Mouse (Mus musculus) cerebellum, adult 11-12 months (tissue): ENCODE data around the gene Dgkz.
A peak's percentile ranks its signal among the peaks of the same experiment; 100 is the strongest.

Experiments
- DNase-seq: peaks from one replicate; pipeline ENCODE4 v3.0.0; 2022

The Dgkz gene

DNA sequence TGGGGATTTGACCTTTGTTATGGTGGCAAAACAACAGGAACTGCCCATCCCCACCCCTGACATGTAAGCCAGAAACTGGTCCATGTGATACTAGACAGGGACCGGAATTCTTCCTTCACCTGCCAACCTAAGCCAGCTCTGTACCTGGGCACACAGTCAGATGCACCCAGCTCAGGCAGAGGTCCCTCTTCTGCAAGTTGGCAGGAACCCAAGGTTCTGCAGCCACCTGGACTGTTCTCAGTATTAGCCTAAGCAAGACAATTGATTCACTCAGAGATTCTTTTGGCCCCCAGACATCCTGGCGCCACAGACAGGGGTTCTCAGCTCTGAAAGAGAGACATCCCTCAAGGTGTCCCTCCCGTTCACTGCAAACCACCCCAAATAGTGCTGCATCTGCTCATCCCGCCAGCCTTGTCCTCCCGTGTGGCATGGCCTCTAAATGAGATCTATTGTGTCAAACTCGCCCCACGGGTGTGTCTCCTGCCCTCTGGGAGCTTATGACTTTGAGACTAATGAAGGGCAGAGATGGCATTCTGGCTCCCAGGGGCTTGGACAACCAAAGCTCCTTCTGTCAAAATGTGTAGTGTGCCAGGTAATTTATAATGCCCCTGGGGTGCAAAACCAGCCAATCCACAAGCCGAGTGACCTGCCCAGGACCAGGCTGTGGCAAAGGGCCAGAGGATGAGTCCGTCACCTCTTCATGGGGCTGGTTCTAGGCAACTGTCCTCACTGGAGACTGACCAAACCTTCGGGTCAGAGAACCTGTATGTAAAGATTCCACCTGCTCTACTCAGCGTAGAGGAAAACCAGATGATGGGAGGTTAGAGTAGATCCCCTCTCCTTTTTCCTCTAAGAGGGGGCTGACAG is 15.9 kb downstream of the Dgkz start:
- peak; percentile 93 for DNase-seq

- peak; percentile 72 for DNase-seq
These were observed 16.8 kb downstream of the Dgkz start for GRCm38 (mm10) chr2:91958701-91959457.

DNA sequence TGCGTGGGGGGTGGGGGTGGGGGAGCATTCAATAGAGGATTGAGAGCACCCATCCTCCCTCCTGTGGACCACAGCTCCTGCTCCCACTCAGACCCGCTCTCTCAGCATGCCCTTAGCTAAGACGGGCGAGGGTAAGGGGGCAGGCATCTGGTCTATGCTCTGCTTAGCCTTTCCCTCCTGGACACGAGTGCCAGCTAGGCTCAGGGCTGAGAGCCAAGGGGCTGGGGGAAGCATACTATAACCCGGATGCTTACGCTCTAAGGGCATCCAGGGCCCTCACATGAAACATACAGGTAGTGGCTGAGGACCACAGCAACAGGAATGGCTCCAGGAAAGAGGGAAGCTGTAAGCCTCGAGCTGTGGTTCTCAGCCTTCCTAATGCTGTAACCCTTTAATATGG is 17.6 kb downstream of the Dgkz start:
- peak; percentile 65 for DNase-seq

- peak; percentile 73 for DNase-seq
These were observed 18.6 kb downstream of the Dgkz start for GRCm38 (mm10) chr2:91957096-91957495.

DNA sequence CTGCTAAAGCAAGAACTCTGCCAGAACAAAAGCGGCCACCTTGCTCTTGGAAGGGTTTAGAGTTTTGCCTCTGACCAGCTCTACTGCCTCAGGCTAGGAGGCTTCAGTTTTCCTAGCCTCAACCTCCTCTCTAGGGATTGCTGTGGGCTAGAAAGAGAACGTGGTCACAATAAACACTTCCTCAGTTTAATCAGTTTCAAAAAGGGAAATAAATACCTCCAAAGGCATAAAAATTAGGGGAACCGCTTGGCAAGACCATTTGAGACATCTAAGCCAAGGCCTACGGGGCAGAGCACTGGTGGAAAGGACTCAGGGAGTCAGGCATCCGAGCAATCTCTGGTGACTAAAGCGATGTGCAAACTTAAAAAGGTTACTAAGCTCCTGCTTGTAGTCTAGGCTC is 19.8 kb downstream of the Dgkz start:
- DNase-seq = no peak

DNA sequence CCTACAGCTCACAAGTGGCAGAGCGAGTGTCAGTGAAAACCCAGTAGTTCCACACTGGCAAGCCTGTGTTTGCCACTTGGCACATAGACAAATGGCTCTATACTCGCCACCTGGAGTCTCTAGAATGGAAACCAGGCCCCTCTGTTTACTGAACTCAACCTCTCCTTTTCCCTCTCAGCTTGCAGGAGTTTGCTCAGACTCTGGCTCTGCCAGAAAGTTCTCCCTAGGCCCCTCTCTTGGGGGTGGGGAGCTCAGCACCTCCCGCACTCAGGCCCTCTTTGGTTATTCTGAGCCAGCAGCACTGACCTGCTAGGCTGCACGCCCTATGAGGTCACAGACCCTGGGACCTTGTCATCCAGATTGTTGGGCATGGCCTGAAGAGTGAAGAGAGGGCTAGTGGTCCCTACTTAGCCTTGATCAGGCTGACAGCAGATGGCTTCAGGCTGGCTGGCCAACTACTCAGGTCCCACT is 20.5 kb downstream of the Dgkz start:
- DNase-seq = peak; percentile 72

- peak; percentile 75 for DNase-seq
These were observed 21.8 kb downstream of the Dgkz start for GRCm38 (mm10) chr2:91953825-91954224.

DNA sequence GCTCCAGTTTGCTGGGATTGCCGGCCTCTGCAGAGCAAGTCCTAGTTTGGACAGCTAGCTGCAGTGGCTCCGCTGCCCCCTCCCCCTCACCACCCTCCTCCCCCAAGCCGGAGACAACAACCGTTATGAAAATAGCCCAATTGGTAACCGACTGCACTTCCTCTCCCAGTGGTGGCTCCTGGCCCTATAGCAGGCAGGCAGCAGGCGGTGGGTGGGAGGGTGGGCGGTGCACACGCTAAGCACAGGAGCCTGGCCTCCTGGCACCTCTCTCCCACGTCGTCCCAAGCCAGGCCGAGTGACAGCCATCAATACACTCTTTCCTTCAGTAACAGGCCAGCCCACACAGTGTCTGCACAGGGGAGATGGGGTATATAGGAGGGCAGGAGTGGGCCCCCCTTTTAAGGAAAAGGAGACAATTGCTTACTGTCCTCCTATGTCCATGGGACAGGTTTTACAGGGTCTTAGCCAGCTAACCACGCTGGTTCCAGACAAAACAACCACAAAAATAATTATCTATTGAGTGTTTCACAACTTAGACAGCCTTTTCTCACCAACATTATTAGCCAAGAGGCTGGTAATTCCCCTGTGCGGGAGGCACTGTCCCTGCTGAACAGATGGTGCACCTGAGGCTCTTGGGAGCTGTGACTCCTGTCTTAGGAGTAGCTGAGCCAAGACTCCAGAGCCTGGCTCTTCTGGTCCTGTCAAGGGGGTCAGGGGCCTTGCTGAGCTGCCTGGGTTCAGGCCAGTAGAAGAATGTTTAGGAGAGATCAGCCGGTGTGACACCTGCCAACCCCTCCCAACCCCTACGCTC is 25.2 kb downstream of the Dgkz start:
- DNase-seq = peak; percentile 92

DNA sequence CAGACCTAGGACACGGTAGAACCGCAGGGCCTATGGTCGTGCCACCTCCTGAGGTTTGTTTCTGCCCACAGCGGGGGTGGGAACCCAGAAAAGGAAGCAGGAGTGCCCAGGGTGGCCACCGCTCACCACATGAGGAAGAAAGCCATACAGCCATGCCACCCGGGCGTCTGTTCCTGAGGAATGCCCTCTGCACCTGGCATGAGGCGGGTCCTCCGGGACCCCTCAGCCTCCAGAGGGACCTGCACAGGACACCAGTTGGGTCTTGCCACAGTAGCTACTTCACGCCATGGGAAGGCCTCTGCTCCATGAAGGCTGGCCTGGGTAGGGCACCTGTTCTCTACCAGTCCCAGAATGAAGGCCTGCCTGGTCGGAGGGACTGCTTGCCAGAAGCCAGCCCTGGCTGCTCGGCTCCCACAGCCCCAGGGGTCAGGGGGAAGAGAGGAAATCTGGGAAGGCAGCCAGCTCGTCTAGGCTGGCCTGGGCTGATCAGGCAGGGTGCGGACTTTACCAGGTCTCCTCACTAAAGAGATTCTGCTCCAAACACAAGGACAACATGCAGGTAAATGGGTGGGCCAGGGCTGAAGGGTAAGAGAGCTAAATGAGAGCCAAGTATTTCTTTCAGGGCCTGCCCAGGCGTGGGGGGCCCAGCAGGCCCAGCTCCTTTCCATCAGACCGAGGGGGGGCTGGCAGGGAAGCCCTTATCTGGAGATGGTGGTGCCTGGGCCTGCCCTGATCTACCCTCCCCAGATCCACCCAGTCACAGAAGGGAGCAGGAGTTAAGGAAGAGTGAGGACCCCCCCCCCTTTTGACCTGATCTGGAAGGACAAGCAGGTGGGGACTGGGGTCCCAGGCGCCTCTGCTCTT is 26.0 kb downstream of the Dgkz start:
- peak; percentile 88 for DNase-seq

- DNase-seq = peak; percentile 73
These were observed 26.8 kb downstream of the Dgkz start for GRCm38 (mm10) chr2:91948792-91949241.

DNA sequence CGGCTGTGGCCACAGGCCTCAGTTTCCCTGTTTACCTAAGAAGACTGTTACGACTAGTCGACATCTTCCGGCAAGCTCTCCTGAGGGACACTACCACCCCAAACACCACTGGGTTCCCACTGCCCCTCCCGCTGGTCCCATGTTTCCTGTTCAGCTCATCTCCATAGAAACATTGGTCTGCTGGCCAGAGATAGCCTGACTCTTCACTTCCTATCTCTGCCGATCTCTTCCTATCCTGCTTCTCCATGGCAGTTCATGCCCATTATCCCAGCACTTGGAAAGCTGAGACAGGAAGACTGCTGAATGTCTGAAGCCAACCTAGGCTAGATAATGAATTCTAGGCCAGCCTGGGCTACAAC is 27.5 kb downstream of the Dgkz start:
- DNase-seq = no peak

DNA sequence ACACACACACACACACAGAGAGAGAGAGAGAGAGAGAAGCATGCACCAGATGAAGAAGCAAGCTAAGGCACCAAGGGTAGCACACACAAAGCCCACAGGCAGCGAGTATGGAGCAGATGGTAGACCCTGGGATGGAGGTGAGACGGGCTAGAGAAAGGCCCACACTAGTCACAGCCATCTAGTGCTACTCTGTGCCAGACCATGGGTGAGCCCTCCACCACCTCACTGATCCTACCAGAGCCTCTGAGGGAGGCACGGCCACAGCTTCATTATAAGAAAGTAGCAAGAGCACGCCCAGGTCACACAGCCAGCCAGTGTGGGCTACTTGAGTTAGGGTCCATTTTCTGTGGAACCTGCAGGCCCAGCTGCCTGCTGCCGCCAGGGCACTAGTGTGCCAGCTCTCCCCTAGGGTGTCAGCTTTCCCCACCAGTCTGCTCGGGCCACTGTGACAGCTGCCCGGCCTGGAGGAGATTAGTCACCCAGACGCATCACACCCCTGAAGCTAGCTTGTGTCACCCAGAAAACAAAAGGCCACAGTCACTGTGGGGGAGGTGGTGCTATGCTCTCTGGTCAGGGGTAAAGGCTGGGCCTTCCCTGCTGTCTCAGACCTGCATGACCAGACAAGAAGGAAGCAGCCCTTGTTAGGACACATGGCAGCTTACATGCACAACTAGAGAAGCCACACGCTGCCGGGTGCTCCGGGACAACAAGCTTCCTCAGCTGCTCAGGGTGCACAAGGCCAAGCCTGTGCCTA is 28.1 kb downstream of the Dgkz start:
- peak; percentile 76 for DNase-seq

DNA sequence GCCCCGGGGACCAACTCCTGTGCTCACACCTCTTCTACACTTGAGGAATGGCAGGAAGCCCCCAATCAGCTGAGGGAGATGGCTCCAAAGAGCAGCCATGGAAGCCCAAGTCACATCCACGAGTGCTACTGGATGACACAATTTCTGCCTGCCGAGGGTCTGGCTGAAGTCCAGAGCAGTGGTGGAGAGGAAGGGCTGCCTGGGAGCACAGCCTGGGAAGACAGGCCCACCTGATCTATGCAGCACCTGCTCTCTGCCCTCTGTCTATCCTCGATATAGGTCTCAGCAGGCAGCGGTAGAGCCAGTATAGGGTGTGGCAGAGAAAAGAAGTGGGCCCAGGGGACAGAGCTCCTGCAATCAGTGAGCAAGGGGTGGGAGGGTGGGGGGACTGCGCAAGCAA is 28.8 kb downstream of the Dgkz start:
- peak; percentile 65 for DNase-seq

DNA sequence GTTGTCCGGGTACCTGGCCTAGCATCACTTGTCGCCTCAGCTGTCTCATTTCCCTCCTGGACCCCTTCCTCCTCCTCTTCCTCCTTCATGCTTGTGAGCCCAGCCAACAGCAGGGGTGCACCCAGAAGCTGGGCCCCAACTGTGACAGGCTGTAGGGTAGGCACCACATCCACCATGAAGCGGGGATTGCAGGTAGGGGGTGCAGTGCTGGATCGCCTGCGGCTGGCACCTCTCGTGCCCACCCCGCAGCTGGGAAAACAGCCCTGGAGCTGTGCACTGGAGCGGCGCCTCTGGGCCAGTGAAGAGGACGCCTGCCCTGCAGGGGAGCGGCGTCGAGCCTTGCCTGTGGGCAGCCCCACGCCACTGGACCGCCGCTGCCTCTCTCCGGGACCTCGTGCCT is 30.2 kb downstream of the Dgkz start, which contains the start of gene Gm9821:
Gene Gm9821 (plus strand): TSS at position 221 of the 400 bp plus-strand sequence.
- DNase-seq = peak; percentile 58

DNA sequence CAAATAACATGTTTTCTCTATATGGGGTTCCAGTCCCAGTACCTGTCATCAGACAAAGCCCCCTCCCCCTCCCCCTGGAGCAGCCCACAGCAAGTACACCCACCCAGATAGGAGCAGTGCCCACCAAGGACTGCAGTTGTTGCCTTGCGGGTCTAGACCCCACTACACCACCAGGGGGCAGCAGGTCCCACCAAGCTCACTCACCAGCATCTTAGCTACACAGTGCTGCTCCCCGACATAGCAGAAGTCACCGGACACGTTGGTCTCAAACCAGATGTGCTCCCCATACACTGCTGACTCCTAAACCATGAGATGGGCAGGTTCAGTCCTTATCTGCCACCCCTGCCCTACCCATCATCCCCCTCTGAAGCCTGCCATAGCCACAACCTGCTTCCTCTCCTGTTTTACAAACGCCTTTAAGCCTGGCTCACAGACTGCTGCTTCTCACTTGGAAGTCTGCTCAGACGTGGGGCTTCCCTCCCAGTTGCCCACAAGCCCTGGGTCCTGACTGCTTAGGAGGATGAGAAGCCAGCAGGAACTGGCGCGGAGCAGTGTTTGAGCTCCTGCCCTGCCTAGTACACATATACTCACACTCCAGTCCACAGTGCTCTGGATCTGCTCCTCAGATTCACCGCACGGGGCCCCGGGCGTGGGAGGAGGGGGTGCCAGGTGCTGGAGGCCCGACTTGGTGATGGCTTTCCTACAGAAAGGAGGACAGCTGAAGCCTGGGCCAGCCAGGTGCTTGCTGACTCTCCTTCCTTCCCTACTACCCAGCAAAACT is 31.3 kb downstream of the Dgkz start:
- DNase-seq = peak; percentile 83

- DNase-seq = no peak
These were observed 33.3 kb downstream of the Dgkz start for GRCm38 (mm10) chr2:91942356-91942755.

- DNase-seq = peak; percentile 38
These were observed 36.2 kb downstream of the Dgkz start for GRCm38 (mm10) chr2:91939303-91939935.

- peak; percentile 43 for DNase-seq
These were observed 39.5 kb downstream of the Dgkz start for GRCm38 (mm10) chr2:91936154-91936553.

GRCm38 (mm10) chr2:91934826-91935525 is 40.7 kb downstream of the Dgkz start:
- peak; percentile 78 for DNase-seq
